Mouse (Mus musculus) brain, embryonic 18.5 days (tissue): ENCODE measurements at regions not wholly inside any gene's neighbourhood (a gene's known extent, or its start where the extent isn't known, plus 50 kb on each side); places are given as distances from the start of the nearest gene placed in this dataset.

Source experiments
- DNase-seq: peaks from one replicate; pipeline ENCODE4 v3.0.0-alpha.2; 2012; ENCODE audit warnings: low read depth, low spot score

DNA sequence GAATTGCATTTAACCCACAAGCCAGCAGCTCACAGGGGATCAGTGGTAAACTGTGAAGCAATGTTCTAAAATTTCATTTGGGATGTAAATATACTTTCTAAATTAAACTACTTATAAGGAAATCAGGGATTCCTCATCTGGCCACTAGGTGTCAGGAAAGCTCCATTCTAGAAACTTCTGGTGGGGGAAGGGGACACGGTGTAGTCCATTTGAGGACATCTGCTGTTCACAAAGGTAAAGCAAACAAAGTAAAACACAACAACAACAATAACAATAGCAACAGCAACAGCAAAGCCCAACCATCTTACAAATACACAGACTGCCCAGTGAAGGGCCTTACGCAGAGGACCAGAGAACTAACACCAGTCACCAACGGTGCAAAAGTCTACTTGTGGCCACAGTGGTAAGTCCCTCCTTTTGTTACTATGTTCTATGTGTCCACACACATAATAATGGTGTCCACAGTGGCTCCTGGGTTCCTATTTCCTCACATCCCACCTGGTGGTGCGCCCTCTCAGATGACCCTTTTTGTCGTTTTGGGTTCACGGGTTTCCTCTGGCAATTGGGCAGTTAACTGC lies 105.9 kb upstream of the Fam241a start:
- peak; percentile 22 for DNase-seq

DNA sequence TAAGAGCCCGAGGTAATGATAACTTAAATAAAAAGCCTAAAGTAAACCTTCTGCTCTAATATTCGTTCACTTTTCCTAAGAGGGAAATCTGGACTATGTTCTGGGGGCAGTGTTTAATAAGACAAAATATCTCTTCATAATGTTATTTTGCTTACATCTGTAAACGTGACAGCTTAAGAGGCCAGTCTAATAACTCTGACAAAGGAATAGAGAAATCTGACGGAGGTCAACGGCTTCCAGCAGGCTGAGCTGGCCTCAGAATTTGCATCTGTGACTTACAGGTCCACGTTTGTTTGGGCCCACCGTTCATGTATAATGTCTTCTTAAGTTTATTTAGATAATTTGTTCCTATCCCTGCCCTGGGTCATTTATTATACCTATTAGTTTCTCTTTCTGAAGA lies 99.6 kb upstream of the Fam241a start:
- no peak for DNase-seq

GRCm38 (mm10) chr3:127987583-127987982 lies 91.5 kb upstream of the Fam241a start:
- DNase-seq, result no peak

DNA sequence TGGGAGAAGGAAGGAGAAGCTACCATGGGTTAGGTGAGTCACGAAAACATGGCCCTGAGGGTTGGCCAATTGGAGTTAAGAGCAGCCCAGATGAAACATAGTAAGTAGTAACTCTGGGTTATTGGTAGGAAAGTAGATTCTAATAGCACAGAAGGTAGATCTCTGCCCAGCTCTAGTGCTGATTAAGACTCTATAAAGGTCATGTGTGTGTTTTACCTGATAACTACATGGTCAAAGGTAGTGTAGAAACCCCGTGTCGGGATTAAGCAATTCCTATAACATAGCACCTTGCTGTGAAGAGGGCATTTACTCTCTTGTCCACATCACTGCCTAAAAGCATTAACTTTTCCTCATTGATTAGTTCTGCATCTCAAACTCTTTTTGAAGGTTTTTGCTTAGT lies 89.0 kb upstream of the Fam241a start:
- no peak for DNase-seq

GRCm38 (mm10) chr3:127977240-127977639 lies 81.1 kb upstream of the Fam241a start:
- no peak for DNase-seq

- DNase-seq, result no peak
Measured at GRCm38 (mm10) chr3:127970891-127971290, 74.8 kb upstream of the Fam241a start.

- no peak for DNase-seq
Measured at GRCm38 (mm10) chr3:127967170-127967569, 71.0 kb upstream of the Fam241a start.

DNA sequence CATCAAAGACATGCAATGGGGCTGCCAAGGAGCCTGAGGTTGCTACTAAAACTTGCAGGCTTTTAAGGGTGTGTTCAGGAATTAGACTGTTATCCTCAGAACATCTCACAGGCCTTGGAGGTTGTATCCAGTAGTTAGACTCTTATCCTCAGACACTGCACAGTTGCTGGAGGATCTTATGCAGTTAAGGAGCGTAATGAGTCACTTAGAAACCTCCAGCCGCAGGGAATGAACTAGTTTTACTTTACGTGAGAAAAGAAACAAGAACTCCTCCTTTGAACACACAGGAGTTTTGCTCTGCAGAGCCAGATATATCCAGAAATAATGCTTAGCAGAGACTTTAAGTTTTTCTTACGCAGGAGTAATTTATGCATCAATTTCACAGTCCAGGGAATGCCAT lies 70.1 kb upstream of the Fam241a start:
- no peak for DNase-seq

DNA sequence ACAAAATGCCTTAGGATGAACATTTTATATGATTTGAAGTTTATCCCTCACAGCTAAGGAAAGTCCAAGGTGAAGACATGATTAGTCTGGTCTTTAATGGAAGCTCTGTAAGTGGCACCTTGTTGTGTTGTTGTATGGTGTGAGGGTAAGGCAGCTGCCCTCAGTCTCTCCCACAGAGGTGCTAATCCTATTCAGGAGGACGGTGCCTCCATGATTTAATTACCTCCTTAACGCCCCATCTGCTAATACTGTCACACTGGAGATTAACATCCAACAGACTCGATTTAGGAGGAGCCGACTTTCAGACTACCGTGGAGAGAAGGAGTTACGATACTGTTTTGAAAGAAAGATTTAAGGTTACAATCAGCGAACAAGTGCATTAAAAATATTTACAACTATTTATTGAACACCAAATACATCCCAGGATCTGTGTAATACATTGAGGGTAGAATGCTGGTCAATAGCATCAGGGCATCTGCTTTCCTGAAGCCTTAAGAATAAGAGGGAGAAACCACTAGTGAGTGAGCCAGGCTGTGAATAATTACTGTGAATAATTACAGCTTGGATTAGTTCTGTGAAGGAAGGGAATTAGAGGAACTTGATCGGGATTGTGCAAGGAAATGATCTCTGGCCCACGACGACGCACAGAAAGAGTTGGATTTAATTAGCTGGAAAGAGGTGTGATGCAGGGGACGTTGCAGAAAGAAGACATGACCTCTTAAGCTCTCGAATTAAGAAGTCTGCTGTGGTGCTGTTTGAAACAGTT lies 63.0 kb upstream of the Fam241a start:
- DNase-seq, result no peak

DNA sequence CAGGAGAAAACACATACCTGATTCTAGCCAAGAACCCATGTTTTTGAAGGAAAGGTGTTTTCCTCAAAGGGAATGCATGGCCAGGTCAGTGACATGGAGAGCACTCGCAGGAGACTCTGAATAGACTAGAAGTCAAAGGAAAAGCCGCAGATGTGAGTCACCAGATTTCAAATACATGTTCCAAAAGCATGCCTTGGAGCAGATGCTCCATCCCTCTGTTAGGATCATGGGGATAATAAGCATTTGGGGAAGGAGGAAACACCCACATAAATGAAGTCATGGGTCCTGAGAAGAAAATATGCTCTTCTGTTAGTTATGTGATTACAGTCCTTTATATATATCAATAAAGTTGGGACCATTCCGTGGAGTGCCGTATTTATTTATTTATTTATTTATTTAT lies 58.7 kb upstream of the Fam241a start:
- no peak for DNase-seq

GRCm38 (mm10) chr3:127953610-127954009 lies 57.5 kb upstream of the Fam241a start:
- DNase-seq, result no peak

GRCm38 (mm10) chr3:127948898-127949620 lies 52.9 kb upstream of the Fam241a start:
- no peak for DNase-seq

- DNase-seq, result no peak
Measured at GRCm38 (mm10) chr3:127948326-127948725, 52.2 kb upstream of the Fam241a start.
